Mouse (Mus musculus): ENCODE measurements around the gene Commd6. TPM values are rescaled to one million over a fixed set of nuclear protein-coding genes. Genes with fewer than 3 reads are reported as not detected.
A peak's percentile ranks its signal among the peaks of the same experiment; 100 is the strongest.
"Not testable (repeated sequence)": the region's sequence is repeated elsewhere in the genome, so short reads cannot be mapped to it uniquely, and the experiment has no call there.

Gene Commd6
- polyA plus RNA-seq, 1 experiment from 2014 or later, result 86.7 TPM

DNA sequence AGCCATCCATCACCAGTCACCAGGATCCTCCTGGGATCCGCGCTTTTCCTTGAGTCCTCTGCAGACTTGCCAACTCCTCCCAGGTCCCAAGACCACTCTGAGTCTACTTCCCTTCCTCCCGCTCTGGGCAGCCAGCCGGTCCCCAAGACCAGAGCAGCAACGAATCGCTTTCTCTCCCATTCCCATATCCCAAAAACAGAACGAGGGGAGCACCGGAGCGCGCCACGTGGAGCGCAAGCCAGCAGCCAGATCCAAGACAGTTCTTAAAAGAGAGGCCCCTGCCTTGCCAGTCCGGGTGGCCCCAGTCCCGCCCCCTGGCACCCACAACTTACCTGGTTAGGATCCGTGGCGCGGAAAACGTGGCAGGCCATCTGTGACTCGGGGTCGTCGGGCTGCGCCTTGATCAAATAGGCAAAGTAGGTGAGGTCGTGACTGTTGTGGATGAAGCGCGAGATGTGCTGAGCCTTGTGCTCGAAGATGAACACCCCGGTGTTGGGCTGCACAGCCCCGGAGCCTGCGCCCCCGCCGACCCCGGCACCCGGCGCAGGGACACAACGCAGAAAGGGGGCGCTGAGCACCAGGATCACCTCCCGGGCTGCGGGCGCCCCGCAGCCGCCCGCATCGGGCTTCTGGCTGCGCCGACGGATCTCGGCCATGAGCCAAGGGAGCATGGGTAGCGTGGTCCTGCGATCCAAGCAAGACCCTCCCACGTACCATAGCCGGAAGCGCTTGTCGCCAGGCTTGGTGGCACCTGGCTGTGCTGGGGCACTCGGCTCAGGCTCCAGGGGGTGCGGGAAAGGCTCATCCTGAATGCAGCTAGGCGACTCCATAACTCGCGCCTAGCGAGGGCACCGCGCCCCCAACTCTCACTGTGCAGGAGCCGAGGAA lies 32.6 kb downstream of the Commd6 start:
- Histone ChIP-seq H3K4me3 (peak overlapping the region; percentile 81), H3K36me3 (no peaks in the 10 kb centered on the region), H3K27ac (peak overlapping the region; percentile 65), H3K4me1 (peaks cover 9% of the 10 kb centered on the region; the same call in 1 of the 2 replicates), H3K4me2 (replicated peaks) (peak overlapping the region; percentile 99), H3K9me3 (no peaks in the 10 kb centered on the region), H3K9ac (peak overlapping the region; percentile 81), H3K27me3 (0 out of 2 replicates have a peak, but pooled peaks cover 4% of the 10 kb centered on the region)
- ATAC-seq (ENCODE audit: low FRiP score, low read depth), result peak; percentile 51
- WGBS, result under 1% methylated on average over 62 of the region's 62 CpGs

DNA sequence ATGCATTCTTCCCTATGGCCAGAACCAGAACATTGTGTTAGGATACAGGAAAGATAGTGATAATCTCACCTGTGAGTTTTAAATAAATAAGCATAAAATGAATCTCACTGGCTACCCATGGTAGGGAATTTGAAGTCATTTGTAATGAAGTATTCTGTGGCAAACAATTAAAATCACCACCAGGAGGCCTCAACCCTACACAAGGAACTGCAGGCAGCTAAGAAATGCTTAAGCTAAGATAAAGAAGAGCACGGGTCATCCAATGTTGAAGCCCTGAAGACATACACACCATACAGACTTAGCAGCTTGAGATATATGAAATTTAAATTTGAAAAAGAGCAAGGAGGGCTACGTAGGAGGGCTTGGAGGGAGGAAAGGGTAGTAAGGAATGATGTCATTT lies 34.6 kb downstream of the Commd6 start:
- Histone ChIP-seq H3K27me3 (0 out of 2 replicates have a peak, but pooled peaks cover 4% of the 10 kb centered on the region), H3K36me3 (no peaks in the 10 kb centered on the region), H3K9me3 (no peaks in the 10 kb centered on the region), H3K4me1 (peaks cover 12% of the 10 kb centered on the region; the same call in 1 of the 2 replicates), H3K9ac (no peak overlapping the region), H3K4me2 (replicated peaks) (no peak overlapping the region), H3K4me3 (no peak overlapping the region), H3K27ac (no peak overlapping the region)
- 73% methylated on average over 2 of the region's 2 CpGs for WGBS
- no peak for ATAC-seq (ENCODE audit: low FRiP score, low read depth)

DNA sequence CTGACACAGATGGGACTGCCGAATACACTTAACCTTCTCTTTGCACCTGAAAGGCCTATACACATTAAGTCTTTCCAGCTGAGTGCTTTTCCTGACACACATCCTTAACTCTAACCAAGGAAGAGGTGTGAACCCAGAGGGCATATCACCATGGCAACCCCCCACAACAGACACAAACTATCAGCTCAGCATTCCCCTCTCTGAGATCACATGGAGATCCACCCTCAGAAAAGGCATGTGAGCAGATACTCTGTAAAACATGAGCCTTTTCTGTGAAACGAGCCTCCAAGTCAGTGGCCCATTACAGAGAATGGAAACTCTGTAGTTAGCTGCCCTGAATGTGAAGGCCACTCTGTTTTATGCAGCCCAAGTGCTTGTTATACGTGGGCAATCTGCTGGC lies 37.6 kb downstream of the Commd6 start:
- 51% methylated on average over 3 of the region's 3 CpGs for WGBS
- Histone ChIP-seq H3K27me3 (0 out of 2 replicates have a peak, but pooled peaks cover 4% of the 10 kb centered on the region), H3K27ac (no peak overlapping the region), H3K4me3 (no peak overlapping the region), H3K36me3 (no peaks in the 10 kb centered on the region), H3K9me3 (no peaks in the 10 kb centered on the region), H3K4me1 (peaks cover 11% of the 10 kb centered on the region; the same call in 1 of the 2 replicates), H3K4me2 (replicated peaks) (no peak overlapping the region), H3K9ac (no peak overlapping the region)
- ATAC-seq (ENCODE audit: low FRiP score, low read depth), result no peak

DNA sequence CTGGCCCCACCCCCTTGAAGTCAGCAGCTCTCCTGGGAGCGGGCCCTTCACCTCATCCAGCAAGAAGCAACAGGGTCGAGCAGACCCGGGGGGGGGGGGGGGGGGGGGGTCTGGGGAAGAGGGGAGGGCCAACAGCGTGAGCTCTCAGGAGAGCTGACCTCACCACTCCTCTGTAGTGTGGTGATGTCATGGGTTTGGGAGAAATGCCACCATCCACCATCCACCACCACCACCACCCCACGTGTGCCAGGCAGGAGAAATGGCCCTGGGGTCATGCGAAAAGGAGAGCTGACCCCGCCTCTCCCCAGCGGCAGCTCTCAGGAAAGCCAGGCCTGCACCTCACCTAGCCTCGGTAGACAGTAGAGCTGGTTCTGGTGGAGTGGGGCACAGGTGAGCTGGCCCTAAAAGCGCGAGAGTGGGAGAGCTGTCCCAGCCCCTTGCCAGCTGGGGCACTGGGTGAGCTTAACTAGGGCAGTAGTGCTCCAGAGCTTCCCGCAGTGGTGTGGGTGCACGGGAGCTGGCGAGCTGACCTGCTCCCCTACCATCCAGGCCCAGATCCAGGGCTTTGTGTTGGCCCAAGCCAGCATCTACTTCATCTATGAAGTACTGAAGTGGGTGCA lies 43.3 kb downstream of the Commd6 start:
- H3K4me1 ChIP-seq, result no peaks in the 10 kb centered on the region
- ATAC-seq (ENCODE audit: low FRiP score, low read depth), result no peak
- WGBS, result 84% methylated on average over 13 of the region's 14 CpGs
- H3K9me3 ChIP-seq, result no peaks in the 10 kb centered on the region
- H3K4me2 ChIP-seq (replicated peaks), result no peak overlapping the region
- H3K36me3 ChIP-seq, result no peaks in the 10 kb centered on the region
- H3K27me3 ChIP-seq, result no peaks in the 10 kb centered on the region
- no peak overlapping the region for H3K27ac ChIP-seq
- no peak overlapping the region for H3K4me3 ChIP-seq
- no peak overlapping the region for H3K9ac ChIP-seq

DNA sequence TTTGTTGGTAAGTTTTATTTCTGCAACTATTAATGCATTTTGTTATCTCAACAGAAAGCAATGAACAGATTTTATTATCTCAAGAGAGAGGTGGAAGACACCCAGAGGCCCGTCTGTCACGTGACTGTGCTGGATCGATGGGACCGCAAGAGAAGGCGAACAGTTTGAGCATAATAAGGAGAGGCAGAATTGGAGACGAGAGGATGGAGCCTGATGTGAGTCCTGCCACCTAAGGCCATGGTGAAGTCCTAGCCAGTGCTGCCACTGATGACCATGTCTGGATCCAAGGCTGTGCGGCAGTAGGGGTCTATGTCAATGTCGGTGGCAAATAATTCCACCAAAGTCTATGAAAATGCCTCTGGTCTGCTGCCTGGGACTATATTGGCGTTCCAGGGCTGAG lies 43.8 kb downstream of the Commd6 start:
- Histone ChIP-seq H3K4me2 (replicated peaks) (no peak overlapping the region), H3K27ac (no peak overlapping the region), H3K36me3 (no peaks in the 10 kb centered on the region), H3K27me3 (no peaks in the 10 kb centered on the region), H3K9ac (no peak overlapping the region), H3K4me3 (no peak overlapping the region), H3K9me3 (no peaks in the 10 kb centered on the region), H3K4me1 (no peaks in the 10 kb centered on the region)
- WGBS, result 94% methylated on average over 9 of the region's 9 CpGs
- no peak for ATAC-seq (ENCODE audit: low FRiP score, low read depth)

DNA sequence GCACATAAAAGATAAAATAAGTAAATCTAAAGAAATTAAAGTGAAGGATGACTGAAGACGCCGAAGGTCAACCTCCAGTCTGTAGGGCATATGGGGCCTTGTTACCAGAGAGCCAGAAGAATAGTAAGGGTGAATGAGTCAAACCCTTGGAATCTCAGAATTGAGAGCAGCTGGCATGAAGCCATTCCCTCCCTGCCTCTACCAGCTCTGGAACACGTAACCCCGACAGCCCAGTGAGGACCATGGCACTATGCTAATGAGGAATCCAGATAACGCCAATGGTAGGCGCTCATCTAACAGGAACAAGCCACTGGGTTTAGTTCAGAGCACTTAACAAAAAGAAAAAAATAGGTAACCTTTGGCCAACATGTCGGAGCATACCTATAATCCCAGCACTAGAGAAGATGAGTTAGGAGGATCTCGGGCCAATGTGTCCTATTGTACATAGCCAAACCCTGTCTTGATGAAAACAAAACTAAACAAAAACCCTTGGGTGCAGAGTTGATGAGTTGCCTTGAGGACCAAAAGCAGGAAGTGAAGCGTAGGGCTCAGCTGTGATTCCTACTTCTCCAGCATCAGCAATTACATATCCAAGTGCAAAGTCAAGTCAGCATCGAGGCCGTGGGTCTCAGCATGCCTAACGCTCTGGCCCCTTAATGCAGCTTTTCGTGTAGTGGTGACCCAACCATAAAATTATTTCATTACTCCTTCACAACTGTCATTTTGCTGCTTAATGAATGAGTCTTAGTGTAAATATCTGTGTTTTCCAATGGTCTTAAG lies 45.0 kb downstream of the Commd6 start:
- no peak for ATAC-seq (ENCODE audit: low FRiP score, low read depth)
- Histone ChIP-seq H3K4me3 (no peak overlapping the region), H3K27ac (no peak overlapping the region), H3K27me3 (no peaks in the 10 kb centered on the region), H3K9ac (no peak overlapping the region), H3K36me3 (no peaks in the 10 kb centered on the region), H3K4me2 (replicated peaks) (no peak overlapping the region), H3K4me1 (no peaks in the 10 kb centered on the region), H3K9me3 (no peaks in the 10 kb centered on the region)
- 91% methylated on average over 13 of the region's 13 CpGs for WGBS

DNA sequence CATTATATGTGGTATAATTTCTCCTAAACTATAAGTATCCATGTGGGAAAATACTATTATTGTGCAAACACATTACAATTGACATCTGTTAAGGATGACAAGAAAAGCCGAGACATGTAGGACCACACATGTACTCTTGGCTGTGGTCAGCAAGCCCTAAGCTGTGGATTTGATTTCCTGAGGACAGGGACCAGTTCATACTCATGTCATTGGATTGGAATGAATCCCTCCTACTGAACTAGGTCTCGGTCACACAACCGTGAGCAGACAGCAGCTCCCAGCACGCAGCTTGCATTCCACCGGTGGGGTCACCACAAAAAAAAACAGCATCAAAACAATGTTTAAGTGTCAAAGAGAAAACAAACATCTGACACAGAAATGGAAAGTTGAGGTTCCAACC lies 46.5 kb downstream of the Commd6 start:
- WGBS, result 87% methylated on average over 5 of the region's 5 CpGs
- H3K27me3 ChIP-seq, result no peaks in the 10 kb centered on the region
- H3K9me3 ChIP-seq, result no peaks in the 10 kb centered on the region
- no peaks in the 10 kb centered on the region for H3K4me1 ChIP-seq
- ATAC-seq (ENCODE audit: low FRiP score, low read depth), result no peak
- no peak overlapping the region for H3K4me3 ChIP-seq
- no peak overlapping the region for H3K9ac ChIP-seq
- no peak overlapping the region for H3K27ac ChIP-seq
- no peak overlapping the region for H3K4me2 ChIP-seq (replicated peaks)
- H3K36me3 ChIP-seq, result no peaks in the 10 kb centered on the region

DNA sequence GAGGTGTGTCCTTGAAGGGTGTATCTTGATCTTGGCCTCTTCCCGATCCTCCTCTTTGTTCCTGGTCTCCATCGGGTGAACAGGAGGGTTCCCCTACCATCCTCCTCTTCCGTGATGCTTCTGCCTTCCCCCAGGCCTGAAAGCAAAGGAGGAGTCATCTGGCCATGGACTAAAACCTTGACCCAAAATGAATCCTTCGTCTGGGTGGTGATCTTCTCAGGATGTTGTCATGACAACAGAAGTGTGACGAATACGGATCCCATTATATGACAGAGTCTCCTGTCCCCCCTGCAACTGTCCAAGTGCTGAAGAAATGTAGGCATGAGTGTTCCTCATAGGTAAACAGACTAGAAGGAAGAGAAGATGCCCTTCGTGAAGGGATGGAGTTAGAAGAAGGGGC lies 47.1 kb downstream of the Commd6 start:
- Histone ChIP-seq H3K9me3 (no peaks in the 10 kb centered on the region), H3K36me3 (no peaks in the 10 kb centered on the region), H3K27me3 (no peaks in the 10 kb centered on the region), H3K4me3 (no peak overlapping the region), H3K9ac (no peak overlapping the region), H3K4me1 (no peaks in the 10 kb centered on the region), H3K27ac (no peak overlapping the region), H3K4me2 (replicated peaks) (no peak overlapping the region)
- WGBS, result 88% methylated on average over 7 of the region's 7 CpGs
- no peak for ATAC-seq (ENCODE audit: low FRiP score, low read depth)

DNA sequence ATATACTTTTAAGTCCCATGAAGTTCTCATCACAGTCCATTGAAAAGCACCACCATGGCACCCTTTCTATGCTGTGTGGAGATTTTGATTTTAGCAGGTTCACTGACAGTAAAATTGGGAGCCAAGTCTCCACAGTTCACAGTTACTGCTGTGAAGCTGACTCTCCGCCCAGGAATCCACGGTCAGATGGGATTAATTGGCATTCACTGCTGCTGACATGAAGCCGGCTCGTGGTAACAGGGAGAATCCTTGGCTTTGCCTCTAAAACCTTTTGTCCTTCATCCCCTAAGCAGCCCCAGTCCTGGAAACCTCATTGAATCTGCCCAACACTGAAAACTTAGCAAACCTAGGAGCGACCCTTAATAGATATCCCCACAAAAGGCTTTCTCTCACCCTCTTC lies 49.4 kb downstream of the Commd6 start:
- Histone ChIP-seq H3K27me3 (no peaks in the 10 kb centered on the region), H3K4me2 (replicated peaks) (no peak overlapping the region), H3K36me3 (no peaks in the 10 kb centered on the region), H3K9me3 (no peaks in the 10 kb centered on the region), H3K27ac (no peak overlapping the region), H3K4me1 (peaks cover 15% of the 10 kb centered on the region), H3K4me3 (no peak overlapping the region), H3K9ac (no peak overlapping the region)
- WGBS, result 66% methylated on average over 5 of the region's 5 CpGs
- no peak for ATAC-seq (ENCODE audit: low FRiP score, low read depth)

DNA sequence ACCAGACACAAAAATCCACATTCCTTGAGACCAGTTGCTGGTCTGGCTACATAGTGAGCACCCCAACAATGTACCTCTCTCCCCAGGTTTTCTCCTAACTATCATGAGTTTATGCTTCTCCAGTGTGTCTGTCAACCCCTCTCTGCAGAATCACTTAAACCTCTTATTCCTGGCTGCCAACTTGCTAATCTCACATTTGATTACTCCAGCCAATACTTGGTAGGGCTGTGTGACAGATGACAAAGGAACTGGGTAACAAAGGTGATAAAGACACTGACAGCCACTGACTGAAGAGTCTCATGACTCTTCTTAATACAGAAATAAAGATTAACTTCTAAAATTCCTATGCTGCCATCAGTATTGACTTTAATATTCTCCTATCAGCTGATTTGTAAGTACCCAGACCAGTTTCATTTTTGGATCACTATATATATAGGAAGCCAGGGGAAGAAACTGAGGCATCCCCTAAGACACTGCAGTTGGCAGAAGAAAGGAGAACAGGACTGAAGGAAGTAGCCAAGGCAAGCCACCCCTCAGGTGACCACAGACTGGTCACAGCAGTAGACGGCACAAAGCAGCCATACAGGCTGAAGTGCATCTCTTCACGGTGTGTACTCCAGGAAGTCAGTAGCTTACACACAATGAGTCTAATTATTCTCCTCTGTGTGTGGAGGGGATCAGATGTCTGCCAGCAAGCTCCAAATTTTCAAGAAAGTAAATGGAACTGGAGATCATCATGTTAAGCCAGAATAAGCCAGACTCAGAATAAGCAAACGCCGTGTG lies 52.1 kb downstream of the Commd6 start:
- H3K9ac ChIP-seq; H3K4me3 ChIP-seq; H3K9me3 ChIP-seq; H3K4me2 ChIP-seq (replicated peaks); H3K36me3 ChIP-seq; H3K27ac ChIP-seq; H3K27me3 ChIP-seq: not testable (repeated sequence)
- ATAC-seq (ENCODE audit: low FRiP score, low read depth), result peak; percentile 28; the same call in 1 of the 2 replicates
- WGBS, result 50% methylated on average over 3 of the region's 4 CpGs
- peaks cover 18% of the 10 kb centered on the region for H3K4me1 ChIP-seq

DNA sequence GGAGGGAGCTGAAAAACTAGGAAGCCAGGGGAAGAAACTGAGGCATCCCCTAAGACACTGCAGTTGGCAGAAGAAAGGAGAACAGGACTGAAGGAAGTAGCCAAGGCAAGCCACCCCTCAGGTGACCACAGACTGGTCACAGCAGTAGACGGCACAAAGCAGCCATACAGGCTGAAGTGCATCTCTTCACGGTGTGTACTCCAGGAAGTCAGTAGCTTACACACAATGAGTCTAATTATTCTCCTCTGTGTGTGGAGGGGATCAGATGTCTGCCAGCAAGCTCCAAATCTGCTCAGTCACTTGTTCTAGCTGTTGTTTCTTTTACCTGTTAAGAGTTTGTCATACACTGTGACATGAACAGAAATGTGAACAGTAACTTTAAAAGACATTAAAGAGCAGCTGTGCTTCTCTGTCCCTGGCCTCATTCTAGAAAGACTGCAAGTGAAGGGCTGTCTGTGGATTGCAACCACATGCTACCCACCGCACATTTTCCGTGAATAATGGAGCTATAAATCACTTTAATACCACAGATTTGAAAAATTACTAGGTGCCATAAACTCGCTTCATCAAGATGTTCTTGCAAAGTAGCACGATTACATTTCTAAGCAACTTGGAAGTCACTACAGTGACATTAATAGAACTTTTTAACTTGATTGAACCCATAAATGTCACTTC lies 53.0 kb downstream of the Commd6 start:
- WGBS, result 5% methylated on average over 5 of the region's 6 CpGs
- not testable (repeated sequence) for H3K36me3 ChIP-seq; H3K4me3 ChIP-seq; H3K27ac ChIP-seq; H3K9ac ChIP-seq; H3K9me3 ChIP-seq; H3K4me2 ChIP-seq (replicated peaks); H3K27me3 ChIP-seq
- peaks cover 18% of the 10 kb centered on the region for H3K4me1 ChIP-seq
- ATAC-seq (ENCODE audit: low FRiP score, low read depth), result peak; percentile 64; the same call in 1 of the 2 replicates

Measured in limb, embryonic 13.5 days (tissue).